Mouse (Mus musculus): ENCODE data around the gene Arid1a.

- no peak for TF ChIP-seq FLI1 (IDR thresholded peaks at IDR 0.05; ENCODE audit: low read length)
- no peak for TF ChIP-seq GATA1 (IDR thresholded peaks at IDR 0.05; ENCODE audit: borderline replicate concordance, low read length)
Observed at GRCm38 (mm10) chr4:133690252-133690651, 66.3 kb downstream of the Arid1a start.

All from megakaryocyte, embryonic 14.5 days (primary cell).